Mouse (Mus musculus): ENCODE results near the gene Gnb2. TPM values are rescaled to one million over a fixed set of nuclear protein-coding genes. Genes with fewer than 3 reads are reported as not detected.

The Gnb2 gene
- total RNA-seq, 2 experiments from 2014 or later: 107 to 129 TPM

DNA sequence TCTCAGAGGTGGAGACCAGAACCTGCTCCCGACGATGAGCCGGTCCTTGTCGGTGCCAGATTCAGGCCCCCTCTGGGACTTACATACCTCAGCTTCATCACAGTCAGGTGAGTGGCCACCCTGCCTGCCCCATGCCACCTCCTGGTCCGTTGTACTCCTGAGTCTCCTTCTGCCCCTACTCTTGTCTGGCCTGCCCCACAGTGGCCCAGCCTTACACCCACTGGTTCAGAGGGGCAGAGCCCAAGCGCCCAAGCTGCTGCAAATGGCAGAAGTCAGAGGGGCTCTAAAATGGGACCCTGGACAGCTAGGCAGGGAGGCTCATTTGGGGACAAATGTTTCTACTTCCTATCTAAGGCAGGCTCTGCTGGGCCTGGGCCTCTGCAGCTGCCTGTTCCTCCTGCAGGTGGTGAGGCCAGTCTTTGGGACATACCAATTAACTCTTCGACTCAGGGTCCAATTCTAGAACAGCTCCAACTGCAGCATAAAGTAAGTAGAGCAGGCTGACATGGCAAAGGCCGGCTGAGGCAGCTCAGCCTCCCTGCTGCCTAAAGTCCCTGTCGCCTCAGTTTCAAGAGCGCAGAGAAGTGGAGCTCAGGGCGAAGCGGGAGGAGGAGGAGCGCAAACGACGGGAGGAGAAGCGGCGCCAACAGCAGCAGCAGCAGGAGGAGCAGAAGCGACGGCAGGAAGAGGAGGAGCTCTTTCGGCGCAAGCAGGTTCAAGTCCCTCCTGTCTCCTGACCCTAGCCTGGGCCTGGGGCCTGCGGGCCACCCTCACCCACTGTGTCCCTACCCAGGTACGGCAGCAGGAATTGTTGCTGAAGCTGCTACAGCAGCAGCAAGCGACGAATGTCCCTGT, 9.7 kb downstream of the Gnb2 start:
- DNase-seq: no peak
- intact Hi-C loops (cut with DNase I): no loop called here

DNA sequence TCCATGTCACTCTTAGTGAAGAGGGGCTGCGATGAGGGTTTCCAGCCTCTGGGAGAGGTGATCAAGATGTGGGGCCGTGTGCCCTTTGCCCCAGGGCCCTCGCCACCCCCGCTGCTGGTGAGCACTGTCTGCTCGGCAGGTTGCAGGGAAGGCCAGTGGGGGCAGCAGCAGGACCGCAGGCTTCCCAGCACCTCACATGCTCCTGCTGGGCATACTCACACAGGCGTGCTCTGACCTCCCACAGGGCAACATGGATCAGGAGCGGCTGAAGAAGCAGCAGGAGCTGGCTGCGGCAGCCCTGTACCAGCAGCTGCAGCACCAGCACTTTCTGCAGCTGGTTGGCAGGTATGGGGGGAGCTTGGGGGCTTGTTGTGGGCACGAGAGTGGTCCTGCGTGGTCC, 10.6 kb downstream of the Gnb2 start:
- no peak for DNase-seq
- intact Hi-C loops (cut with DNase I): no loop called here

DNA sequence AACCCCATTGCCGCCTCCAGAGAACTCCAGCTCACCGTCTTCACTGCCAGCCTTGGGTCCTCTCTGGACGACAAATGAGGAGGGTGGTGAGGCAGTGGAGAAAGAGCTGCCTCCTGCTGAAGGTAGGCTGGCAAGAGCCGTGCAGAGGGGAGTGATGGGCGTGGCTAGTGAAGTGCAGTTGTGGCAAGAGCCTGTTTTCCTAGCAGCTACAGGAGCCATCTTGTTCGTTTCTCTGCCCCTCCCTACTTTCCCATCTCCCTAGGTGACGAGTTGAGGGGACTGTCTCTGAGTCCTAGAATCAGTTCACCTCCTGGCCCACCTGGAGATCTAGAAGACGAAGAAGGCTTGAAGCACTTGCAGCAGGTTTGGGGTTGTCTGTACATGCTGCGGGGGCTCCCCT, 11.4 kb downstream of the Gnb2 start:
- intact Hi-C loops (cut with DNase I): no loop called here
- no peak for DNase-seq

DNA sequence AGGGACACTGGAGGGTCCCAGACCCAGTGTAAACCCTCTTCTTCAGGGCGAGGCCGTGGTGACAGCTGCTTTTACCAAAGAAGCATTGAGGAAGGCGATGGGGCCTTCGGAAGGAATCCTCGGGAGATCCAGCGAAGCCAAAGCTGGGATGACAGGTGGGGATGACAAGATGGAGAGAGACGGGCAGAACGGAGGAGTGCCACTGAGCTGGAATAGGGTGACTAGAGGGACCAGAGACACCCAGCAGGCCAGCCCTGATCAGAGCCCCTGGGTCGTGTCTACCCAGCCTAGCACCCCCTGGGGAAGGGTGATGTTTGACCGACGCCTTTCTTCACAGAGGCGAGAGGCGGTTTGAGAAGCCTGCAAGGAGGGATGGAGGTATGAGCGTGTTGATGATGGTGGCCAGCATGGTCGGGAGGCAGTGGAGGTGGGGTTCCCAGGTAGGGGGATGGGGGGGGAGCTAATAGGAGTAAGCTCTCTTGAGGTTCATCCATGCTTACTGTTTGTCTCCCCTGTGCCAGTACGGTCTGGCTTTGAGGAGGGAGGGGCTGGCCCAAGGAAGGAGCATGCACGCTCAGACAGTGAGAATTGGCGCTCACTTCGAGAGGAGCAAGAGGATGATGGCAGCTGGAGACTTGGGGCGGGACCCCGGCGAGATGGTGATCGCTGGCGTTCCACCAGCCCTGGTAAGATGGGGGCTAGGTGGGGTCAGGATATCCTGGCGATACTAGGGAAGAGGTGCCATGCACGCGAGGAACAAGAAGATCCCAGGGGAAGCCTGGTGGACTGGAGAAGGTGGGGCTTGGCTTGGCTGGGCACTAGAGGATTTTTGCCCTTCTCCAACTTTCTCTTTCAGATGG, 13.4 kb downstream of the Gnb2 start:
- no peak for DNase-seq
- intact Hi-C loops (cut with DNase I): no loop called here

DNA sequence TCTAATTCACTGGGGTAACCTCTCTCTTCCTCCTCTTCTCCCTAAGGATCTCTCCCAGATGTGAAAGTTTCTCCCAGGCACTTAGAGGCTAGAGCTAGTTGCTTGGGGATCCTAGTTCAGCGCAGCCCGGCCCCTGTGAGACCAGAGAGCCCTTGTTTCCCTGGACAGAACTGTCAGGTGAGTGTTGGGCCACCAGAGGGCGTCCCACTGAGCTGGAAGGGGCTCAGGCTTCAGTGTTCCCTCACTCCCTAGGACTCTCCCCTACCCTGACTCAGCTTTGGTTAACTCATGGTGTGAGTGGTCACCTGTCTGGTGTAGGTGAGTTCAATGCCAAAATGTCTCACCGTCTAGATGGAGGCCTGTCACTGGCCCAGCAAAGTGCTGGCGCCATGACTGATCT, 14.9 kb downstream of the Gnb2 start, which contains the start of gene Gigyf1:
Gene Gigyf1, plus strand, starts transcription at position 113 of the 400 bp plus-strand sequence.
- no peak for DNase-seq
- intact Hi-C loops (cut with DNase I): no loop called here

DNA sequence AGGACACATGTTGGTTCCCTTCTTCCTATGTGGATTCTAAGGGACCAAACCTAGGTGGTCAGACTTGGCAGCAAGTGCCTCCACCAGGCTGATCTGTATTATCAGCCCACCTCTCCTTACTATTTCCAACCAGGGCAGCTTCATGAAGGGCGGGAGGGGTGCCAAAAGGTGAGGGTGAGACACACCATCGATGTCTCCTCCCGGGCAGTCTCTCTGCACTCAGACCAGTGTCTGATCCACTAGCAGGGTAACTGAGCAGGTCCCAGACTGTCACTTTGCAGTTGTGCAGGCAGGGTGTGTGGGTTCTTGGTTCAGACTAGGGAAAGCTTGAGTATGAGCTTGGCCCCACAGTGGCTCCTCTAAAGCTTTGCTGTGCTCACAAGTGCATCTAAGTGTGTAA, 18.5 kb downstream of the Gnb2 start:
- no peak for DNase-seq
- intact Hi-C loops (cut with DNase I): no loop called here

DNA sequence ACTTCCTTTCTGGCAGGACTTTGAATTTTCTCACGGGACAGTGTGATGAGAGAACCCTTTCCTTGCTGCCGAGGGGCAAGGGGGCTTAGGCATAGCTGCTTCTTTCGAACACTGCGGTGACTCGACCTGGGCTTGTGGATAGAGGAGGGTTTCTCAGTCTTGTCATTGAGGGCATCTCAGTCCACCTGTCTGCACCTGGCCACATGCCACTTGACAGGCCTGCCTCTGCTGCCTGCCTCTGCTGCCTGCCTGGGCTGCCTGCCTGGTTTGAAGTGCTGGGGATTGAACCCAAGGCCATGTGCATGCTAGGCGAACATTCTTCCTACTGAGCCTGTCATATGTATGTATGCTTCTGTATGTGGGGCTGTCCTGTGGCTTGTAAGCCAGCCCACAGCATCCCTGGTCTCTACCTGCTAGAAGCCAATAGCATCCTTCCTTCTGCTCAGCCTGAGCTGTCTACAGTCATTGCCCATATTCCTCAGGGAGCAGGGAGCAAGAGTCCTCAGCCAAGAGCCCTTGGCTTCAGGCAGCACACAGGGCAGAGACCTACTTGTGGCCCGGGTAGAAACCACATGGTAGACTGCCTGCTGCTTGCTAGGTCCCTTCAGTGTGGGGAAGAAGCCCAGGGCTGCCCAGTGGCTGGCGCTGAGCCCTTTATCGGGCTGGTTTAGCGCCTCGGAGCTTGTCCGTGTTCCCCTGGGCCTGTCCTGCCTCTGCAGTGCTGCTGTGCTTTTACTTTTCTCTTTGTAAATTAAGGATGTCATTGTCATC, 19.2 kb downstream of the Gnb2 start:
- intact Hi-C loops (cut with DNase I): no loop called here
- DNase-seq: peak in 1 of 2 experiments; percentile 13

DNA sequence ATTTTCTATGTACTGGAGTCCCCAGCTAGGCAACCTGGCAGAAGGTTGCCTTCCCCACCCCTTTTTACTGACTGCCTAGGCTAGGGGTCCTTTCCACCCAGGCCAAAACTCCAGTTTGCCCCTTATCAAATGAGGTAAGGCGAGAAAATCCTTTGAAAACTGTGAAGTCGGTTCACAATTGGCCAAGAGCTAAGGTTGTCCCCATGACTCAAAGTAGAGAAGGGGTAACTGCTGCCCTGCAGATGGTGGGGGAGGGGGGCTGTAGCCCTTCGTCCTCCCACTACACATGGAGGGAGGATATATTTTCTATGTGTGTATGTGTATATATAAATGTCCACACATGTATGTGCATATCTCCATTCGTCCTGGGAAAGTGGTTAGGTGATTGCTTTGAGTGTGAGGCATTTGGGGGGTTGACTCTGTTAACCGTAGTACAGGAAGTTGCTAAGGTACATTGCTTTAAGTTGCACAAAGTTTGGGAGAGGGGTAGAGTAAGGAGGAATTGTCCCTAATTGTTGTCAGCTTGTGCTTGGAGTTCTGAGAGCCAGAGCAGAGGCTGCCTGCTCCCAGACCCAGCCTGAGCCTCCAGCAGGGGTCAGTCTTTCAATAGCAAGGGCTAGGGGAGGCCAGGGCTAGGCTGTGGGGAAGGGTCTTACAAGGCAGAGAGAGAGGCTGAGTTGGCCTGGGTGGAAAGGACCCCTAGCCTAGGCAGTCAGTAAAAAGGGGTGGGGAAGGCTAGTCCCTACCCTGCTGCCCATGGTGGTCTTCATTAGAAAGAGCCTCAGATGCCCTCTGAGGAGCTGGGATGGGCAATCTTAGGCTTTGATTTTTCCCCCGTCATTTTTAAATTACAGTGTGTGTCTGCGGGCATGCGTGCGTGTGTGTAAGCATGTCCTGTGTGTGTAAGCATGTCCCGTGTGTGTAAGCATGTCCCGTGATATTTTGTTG, 20.2 kb downstream of the Gnb2 start:
- intact Hi-C loops (cut with DNase I): no loop called here
- DNase-seq: no peak

DNA sequence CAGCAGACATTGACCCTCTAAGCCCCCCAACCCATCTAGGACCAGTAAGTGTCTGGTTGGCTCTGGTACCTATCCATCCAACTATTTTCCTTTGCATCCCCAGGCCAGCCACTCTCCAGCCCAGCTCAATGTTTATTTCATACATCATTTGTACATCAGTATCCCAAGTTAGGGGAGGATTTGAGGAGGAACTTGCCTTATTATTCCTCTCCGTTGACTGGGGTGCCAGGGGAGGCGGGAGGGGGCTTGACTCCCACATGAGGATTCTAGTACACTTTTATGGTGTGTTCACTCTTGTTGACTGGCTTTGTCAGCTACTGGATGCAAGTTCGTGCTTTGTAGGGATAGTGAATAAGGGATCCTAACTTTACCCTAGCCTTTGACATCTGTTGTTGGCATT, 21.6 kb downstream of the Gnb2 start:
- intact Hi-C loops (cut with DNase I): no loop called here
- DNase-seq: no peak

DNA sequence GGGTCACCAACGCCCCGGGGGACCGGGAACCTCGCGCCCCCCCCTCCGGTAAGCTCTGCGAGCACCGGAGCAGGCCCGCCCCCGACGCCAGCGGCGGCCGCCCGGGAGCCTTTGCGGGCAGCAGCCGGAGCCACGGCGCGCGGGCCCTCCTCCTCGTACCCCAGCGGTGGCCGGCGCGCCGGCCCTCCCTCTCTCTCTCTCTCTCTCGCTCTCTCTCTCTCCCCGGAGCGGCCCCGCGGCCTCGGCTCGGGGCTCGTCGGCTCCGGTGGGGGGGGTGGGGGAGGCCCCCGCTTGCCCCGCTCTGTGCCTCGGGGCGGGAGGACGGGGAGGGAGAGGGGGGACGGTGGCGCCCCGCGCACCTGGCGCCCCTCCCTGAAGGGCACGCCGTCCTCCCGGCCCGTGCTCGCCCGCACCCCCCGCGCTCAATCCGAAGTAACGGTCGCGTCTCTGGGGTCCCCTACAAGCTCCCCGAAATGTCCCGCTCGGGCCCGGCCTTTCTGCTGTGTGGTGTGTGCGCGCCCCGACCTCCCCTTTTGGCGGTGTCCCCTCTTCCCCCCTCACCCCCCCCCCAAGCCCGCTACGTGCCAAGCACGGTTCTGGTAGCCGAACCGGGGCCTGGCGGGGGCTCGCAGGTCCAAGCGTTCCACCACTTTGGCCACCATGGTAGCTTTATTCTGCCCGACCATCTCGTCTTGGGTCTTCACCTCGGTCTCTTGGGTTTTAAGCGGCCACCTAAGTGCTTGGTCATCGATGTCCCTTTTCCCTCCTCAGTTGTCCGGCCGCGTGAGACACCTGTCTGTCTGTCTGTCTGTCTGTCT, 22.5 kb downstream of the Gnb2 start:
- no peak for DNase-seq
- intact Hi-C loops (cut with DNase I): no loop called here

DNA sequence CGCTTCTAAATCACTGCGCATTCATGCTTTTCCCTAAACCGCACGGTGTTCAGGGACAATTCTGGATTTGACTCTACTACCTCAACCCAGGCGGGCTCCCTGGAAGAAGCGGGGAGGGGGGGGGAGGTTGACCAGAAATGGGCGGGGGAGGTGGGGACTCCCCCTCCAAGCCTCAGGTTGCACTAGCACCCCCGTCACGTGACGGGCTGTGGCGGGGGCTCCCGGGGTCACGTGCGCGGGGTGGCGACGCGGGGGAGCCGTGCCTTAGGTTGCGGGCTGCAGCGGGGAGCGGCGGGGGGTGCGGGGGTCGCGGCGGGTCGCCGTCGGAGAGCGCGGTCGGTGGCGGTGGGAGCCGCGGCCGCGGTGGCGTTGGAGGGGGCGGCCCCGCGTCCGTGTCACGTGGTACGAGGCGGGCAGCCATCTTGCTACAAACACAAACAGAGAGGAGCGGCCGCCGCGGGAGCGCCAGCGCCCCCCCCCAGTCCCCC, 23.3 kb downstream of the Gnb2 start:
- DNase-seq: peak; percentile 70 to 86
- intact Hi-C loops (cut with DNase I): no loop called here

DNA sequence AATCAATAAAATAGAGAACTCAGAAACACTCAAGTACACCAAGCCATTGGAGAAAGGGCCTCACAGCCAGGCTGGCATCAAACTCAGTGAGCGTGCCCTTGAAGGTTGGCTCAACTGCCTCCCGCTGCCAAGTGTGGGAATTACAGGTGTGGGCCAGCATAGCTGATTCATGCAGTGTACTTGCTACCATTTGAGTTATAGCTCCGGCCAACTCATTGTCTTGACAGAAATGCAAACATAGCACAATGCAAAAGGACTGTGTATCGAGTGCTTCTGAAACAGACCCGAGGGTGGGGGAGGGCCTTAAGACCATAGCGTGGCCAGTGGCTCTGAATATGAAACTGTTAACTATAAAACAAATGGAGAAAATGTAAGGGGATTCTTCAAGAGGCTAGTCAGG, 29.3 kb downstream of the Gnb2 start:
- DNase-seq: no peak
- intact Hi-C loops (cut with DNase I): loop anchor here (5.0 to 10.0 kb wide), 2 partner anchors 192 to 251 kb away; partner anchors contain the start of gene Trip6

DNA sequence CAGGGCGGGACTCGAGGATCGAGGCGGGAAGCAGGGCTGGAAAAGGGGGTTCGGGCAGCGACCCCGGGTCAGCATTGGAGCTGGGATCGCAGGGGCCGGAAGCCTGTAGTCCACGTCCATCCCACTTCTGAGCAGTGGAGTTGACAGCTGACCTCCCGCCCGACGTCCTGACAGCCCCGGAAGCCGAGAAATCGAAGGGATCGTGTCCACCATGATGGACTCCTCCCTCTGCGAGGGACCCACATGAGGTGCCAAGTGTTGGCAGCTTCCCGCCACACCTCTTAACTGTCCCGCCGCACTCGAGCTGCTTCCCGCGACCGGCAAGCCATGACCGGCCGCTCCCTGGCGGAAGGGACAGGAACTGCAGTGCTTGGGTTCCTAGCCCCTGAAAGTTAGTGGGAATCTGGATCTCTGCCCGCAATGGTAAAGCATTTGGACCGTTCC, 30.6 kb downstream of the Gnb2 start:
- peak in 1 of 2 experiments; percentile 79 for DNase-seq
- intact Hi-C loops (cut with DNase I): loop anchor here (5.0 to 10.0 kb wide), 2 partner anchors 190 to 252 kb away; partner anchors contain the start of gene Trip6

DNA sequence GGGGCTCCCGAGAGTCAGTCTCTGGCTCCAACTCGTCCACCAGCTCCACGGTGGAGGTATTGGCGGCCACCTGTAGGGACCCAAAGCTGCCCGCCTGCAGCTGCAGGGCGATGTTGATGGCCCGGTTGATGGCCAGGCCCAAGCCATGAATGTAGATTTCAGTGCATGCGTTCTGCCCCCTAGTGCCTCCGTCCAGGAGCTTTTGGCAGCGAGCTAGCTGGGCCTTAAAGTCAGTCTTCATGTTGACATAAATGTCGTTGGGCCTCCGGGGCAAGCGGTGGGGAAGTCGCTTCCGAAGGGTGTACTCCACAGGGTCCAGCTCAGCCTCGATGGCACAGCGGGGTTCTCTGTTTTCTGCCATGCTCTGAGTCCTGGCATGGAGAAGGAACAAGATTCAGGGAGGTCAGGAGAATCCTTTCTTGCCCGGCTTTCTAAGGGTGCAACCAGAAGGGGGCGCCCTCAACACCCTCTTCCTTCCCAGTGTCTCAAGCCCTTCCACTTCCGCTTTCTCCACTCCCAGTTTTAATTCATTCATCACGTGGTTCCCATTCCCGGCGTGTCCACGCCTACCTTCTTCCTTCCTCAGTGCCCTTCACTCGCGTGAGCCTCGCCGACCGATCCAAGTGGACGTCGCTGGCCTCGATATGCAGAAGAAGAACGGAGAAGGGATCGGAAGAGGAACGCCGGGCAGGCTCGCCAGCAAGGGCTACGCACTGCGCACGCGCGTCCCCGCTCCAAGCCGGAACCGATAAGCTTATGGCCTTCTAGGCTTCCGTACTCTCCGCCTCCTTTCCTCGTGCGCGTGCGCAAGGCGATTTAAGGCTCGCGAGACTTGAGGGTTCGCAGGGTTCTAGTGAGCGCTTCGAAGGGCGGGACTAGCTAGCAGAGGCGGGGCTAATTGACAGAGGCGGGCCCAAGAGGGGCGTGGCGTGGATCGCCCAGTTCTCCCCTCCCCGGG, 31.3 kb downstream of the Gnb2 start, which contains the start of gene Pop7:
Gene Pop7, minus strand, starts transcription at position 810 of the 958 bp plus-strand sequence.
- peak; percentile 100 for DNase-seq
- intact Hi-C loops (cut with DNase I): loop anchor here (5.0 to 10.0 kb wide), 2 partner anchors 190 to 253 kb away; partner anchors contain the start of gene Trip6

DNA sequence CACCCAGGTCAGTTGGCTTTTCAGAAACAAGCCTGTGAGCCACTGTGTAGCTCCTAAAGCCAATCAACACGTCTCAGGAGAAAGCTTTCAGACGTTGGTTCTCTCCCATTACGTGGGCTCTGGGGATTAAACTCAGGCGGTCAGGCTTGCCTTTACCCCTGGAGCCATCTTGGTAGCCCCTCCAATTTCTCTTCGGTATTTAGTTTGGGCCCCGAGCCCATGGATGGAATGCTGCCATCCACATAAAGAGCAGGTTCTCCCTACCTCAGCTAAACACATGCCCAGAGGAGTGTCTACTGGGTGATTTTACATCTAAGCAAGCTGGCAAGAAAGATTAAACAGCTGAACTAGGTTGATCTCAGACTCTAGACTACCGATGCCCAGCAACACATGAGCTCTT, 33.1 kb downstream of the Gnb2 start:
- intact Hi-C loops (cut with DNase I): loop anchor here (5.0 to 10.0 kb wide), 2 partner anchors 188 to 255 kb away; partner anchors contain the start of gene Trip6
- DNase-seq: no peak

DNA sequence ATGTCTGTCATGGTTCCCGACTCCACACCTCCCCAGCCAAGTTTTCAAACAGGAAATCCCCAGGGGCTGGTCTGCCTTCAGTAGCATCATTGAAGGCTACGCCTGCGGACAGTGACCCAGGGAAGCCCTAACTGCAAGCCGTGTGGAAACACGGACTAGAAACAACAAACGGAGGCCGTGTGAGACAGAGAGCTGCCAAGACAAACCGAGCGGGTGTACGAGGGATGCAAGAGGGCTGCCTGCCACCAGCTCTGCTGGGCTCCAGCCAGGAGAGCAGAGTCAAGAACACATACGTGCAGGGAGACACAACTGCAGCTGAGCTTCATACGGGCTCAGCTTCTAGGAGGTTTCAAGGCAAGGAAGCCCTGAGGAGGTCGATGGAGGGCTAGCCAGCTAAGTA, 39.5 kb downstream of the Gnb2 start:
- intact Hi-C loops (cut with DNase I): no loop called here
- no peak for DNase-seq

DNA sequence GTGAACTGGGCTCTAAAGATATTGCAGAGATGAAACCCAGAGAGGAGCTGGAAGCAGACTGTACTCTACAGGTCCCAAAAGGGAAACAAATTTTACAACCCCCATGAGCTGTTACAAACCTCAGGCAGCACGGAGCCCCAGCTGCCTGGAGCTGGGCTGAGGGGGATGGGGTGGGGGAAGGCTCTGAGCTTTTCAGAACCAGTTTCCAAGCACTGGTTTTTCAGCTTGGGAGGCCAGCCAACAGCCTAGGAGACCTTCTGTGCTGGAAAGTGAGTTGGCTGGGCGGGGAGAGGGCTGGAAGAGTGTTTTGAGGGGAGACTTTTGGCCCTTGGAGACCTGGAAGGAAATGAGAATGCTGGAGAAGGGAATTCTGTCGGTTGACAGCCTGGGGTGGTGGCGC, 41.8 kb downstream of the Gnb2 start:
- DNase-seq: peak; percentile 20 to 59
- intact Hi-C loops (cut with DNase I): no loop called here
